Mouse (Mus musculus): Measurements from ENCODE around the gene Wfikkn1. TPM values are rescaled to one million over a fixed set of nuclear protein-coding genes. Genes with fewer than 3 reads are reported as not detected.
A peak's percentile ranks its signal among the peaks of the same experiment; 100 is the strongest.

The Wfikkn1 gene
- total and polyA plus RNA-seq, 3 experiments, result 0.19 to 0.53 TPM; not detected in 1

- no peaks in the 10 kb centered on the region for H3K9me3 ChIP-seq (replicated peaks; ENCODE audit: insufficient read depth, low read length)
- H3K4me3 ChIP-seq (ENCODE audit: control insufficient read depth in 1 of 2, insufficient read depth in 1 of 2, low read depth in 2 of 2, low read length in 2 of 2), result peak overlapping the region; percentile 76 to 79
- TF ChIP-seq ELF1 (IDR thresholded peaks at IDR 0.05; ENCODE audit: low read depth, low read length) (0 out of 2 replicates have a peak, but pooled peaks have one; percentile 33), POLR2A (IDR thresholded peaks at IDR 0.05; ENCODE audit: control insufficient read depth in 1 of 2, insufficient read depth in 1 of 2, low read depth in 1 of 2, low read length in 2 of 2, poor library complexity in 1 of 2) (peak in 1 of 2 experiments; percentile 35; a peak in 1 of 4 replicates), TBP (IDR thresholded peaks at IDR 0.05; ENCODE audit: low read depth, low read length) (peak; percentile 53), NELFE (IDR thresholded peaks at IDR 0.05; ENCODE audit: low read depth, low read length) (no peak; the same call in 1 of the 2 replicates), USF1 (IDR thresholded peaks at IDR 0.05; ENCODE audit: low read depth, low read length) (no peak), ETS1 (IDR thresholded peaks at IDR 0.05; ENCODE audit: low read depth, low read length) (no peak), MAFK (IDR thresholded peaks at IDR 0.05; ENCODE audit: borderline replicate concordance, low read depth, low read length) (no peak), USF2 (IDR thresholded peaks at IDR 0.05; ENCODE audit: borderline replicate concordance in 1 of 2, insufficient read depth in 1 of 2, low read depth in 1 of 2, low read length in 2 of 2) (no peak)
- H3K4me1 ChIP-seq (ENCODE audit: control insufficient read depth in 1 of 2, insufficient read depth in 2 of 2, low read length in 2 of 2), result peaks cover 0 to 5% of the 10 kb centered on the region in 2 experiments; a peak in 1 of 4 replicates
- H3K27me3 ChIP-seq (ENCODE audit: control insufficient read depth in 1 of 2, insufficient read depth in 2 of 2, low read length in 2 of 2), result no peaks in the 10 kb centered on the region
- no peak for DNase-seq (ENCODE audit: low read depth, low spot score)
- H3K27ac ChIP-seq (ENCODE audit: control insufficient read depth, low read depth, low read length), result peak overlapping the region; percentile 47
- H3K36me3 ChIP-seq (ENCODE audit: control insufficient read depth in 1 of 2, insufficient read depth in 2 of 2, low read length in 2 of 2), result peaks cover 0 to 6% of the 10 kb centered on the region in 2 experiments; a peak in 2 of 4 replicates
- peak overlapping the region; percentile 80 for H3K9ac ChIP-seq (ENCODE audit: control insufficient read depth, low read depth, low read length, poor library complexity, severe bottlenecking)
- H3K79me2 ChIP-seq (ENCODE audit: control insufficient read depth, insufficient read depth, low read length, poor library complexity), result peaks cover 25% of the 10 kb centered on the region
Measured at GRCm38 (mm10) chr17:25867509-25867835, 13.2 kb downstream of the Wfikkn1 start.

DNA sequence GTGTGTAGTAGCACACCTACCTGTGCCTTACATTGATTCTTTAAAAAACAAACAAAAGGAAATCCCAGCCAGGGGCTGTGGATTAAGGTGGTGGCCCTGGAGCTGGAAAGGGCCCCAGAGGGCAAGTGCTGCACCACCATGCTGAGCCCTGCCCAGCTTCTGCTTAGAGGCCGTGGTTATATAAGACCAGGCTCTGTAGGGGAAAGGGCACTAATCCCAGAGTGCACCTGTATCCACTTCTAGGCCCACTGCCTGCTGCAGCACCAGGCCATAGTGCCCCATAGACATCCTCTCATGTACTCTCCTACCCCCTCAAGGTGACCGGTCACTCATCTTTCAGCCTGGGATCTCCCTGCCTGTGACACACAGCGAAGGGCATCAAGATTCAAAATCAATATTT is 14.5 kb downstream of the Wfikkn1 start:
- Histone ChIP-seq H3K4me3 (ENCODE audit: control insufficient read depth in 1 of 2, insufficient read depth in 1 of 2, low read depth in 2 of 2, low read length in 2 of 2) (no peak overlapping the region), H3K4me1 (ENCODE audit: control insufficient read depth in 1 of 2, insufficient read depth in 2 of 2, low read length in 2 of 2) (peaks cover 0 to 13% of the 10 kb centered on the region in 2 experiments; a peak in 2 of 4 replicates), H3K36me3 (ENCODE audit: control insufficient read depth in 1 of 2, insufficient read depth in 2 of 2, low read length in 2 of 2) (peaks cover 0 to 13% of the 10 kb centered on the region in 2 experiments; a peak in 2 of 4 replicates), H3K79me2 (ENCODE audit: control insufficient read depth, insufficient read depth, low read length, poor library complexity) (peaks cover 25% of the 10 kb centered on the region), H3K27ac (ENCODE audit: control insufficient read depth, low read depth, low read length) (no peak overlapping the region), H3K9me3 (replicated peaks; ENCODE audit: insufficient read depth, low read length) (no peaks in the 10 kb centered on the region), H3K27me3 (ENCODE audit: control insufficient read depth in 1 of 2, insufficient read depth in 2 of 2, low read length in 2 of 2) (no peaks in the 10 kb centered on the region), H3K9ac (ENCODE audit: control insufficient read depth, low read depth, low read length, poor library complexity, severe bottlenecking) (no peak overlapping the region)
- TF ChIP-seq TBP (IDR thresholded peaks at IDR 0.05; ENCODE audit: low read depth, low read length) (no peak), CHD2 (IDR thresholded peaks at IDR 0.05; ENCODE audit: low read length) (no peak), BHLHE40 (IDR thresholded peaks at IDR 0.05; ENCODE audit: borderline replicate concordance, low read depth, low read length) (no peak), RAD21 (IDR thresholded peaks at IDR 0.05; ENCODE audit: low read depth, low read length) (no peak), GABPA (IDR thresholded peaks at IDR 0.05; ENCODE audit: low read depth, low read length) (no peak), USF2 (IDR thresholded peaks at IDR 0.05; ENCODE audit: borderline replicate concordance in 1 of 2, insufficient read depth in 1 of 2, low read depth in 1 of 2, low read length in 2 of 2) (no peak), ZC3H11A (IDR thresholded peaks at IDR 0.05; ENCODE audit: low read depth, low read length) (no peak)
- DNase-seq (ENCODE audit: low read depth, low spot score), result no peak

- Histone ChIP-seq H3K9ac (ENCODE audit: control insufficient read depth, low read depth, low read length, poor library complexity, severe bottlenecking) (no peak overlapping the region), H3K36me3 (ENCODE audit: control insufficient read depth in 1 of 2, insufficient read depth in 2 of 2, low read length in 2 of 2) (peaks cover 0 to 13% of the 10 kb centered on the region in 2 experiments; a peak in 2 of 4 replicates), H3K4me3 (ENCODE audit: control insufficient read depth in 1 of 2, insufficient read depth in 1 of 2, low read depth in 2 of 2, low read length in 2 of 2) (no peak overlapping the region), H3K27ac (ENCODE audit: control insufficient read depth, low read depth, low read length) (no peak overlapping the region), H3K9me3 (replicated peaks; ENCODE audit: insufficient read depth, low read length) (no peaks in the 10 kb centered on the region), H3K4me1 (ENCODE audit: control insufficient read depth in 1 of 2, insufficient read depth in 2 of 2, low read length in 2 of 2) (peaks cover 0 to 17% of the 10 kb centered on the region in 2 experiments; a peak in 2 of 4 replicates), H3K79me2 (ENCODE audit: control insufficient read depth, insufficient read depth, low read length, poor library complexity) (peaks cover 27% of the 10 kb centered on the region), H3K27me3 (ENCODE audit: control insufficient read depth in 1 of 2, insufficient read depth in 2 of 2, low read length in 2 of 2) (no peaks in the 10 kb centered on the region)
- no peak for DNase-seq (ENCODE audit: low read depth, low spot score)
- TF ChIP-seq RCOR1 (IDR thresholded peaks at IDR 0.05; ENCODE audit: low read depth, low read length), result no peak
- TF ChIP-seq JUND (IDR thresholded peaks at IDR 0.05; ENCODE audit: low read depth, low read length), result no peak
- no peak for TF ChIP-seq NELFE (IDR thresholded peaks at IDR 0.05; ENCODE audit: low read depth, low read length)
- TF ChIP-seq USF1 (IDR thresholded peaks at IDR 0.05; ENCODE audit: low read depth, low read length), result no peak
- TF ChIP-seq TBP (IDR thresholded peaks at IDR 0.05; ENCODE audit: low read depth, low read length), result no peak
- no peak for TF ChIP-seq POLR2A (IDR thresholded peaks at IDR 0.05; ENCODE audit: control insufficient read depth in 1 of 2, insufficient read depth in 1 of 2, low read depth in 1 of 2, low read length in 2 of 2, poor library complexity in 1 of 2)
- TF ChIP-seq ZC3H11A (IDR thresholded peaks at IDR 0.05; ENCODE audit: low read depth, low read length), result no peak
- no peak for TF ChIP-seq SMC3 (IDR thresholded peaks at IDR 0.05; ENCODE audit: low read depth, low read length)
Measured at GRCm38 (mm10) chr17:25865288-25865687, 15.4 kb downstream of the Wfikkn1 start.
